Mouse (Mus musculus): ENCODE results near the gene Sept12. TPM values are rescaled to one million over a fixed set of nuclear protein-coding genes. Genes with fewer than 3 reads are reported as not detected.

The Sept12 gene
- polyA plus RNA-seq, 1 experiment from 2014 or later, result not detected

DNA sequence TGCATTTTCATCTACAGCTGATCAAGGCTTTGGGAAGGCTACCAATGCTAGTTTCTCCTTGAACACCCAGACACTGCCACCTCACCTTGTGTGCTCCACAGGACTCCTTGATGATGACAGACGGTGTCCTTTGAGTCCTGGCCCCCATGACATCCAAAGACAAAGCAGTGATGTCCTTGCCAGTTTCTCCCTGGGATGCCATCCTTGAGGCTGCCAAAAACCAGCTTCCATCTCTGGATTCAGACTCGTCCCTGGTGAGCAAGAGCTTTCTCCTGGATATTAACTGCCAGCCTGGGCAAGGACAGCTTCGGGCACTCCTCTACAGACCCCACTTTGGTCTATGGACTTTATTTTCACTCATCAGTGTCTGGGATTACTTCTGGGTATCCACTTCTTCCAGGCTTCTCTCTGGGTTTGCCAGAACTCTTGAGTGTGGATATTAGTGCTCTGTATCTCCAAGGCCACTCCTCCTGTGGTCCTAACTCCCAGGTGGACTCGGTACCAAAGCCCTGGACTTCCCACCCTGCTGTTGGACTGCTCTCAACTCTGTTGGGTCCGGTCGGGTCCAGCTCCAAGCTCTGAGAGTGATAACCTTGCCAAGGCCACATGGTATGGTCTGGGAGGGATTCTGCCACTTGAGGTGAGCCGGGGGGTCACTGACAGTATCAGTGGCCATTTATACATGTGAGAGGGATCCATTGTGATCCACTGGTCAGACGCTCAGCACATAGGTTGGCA is 32.1 kb downstream of the Sept12 start:
- H3K9ac ChIP-seq (ENCODE audit: low read length), result no peak overlapping the region
- no peak overlapping the region; the same call in 1 of the 2 replicates for H3K4me2 ChIP-seq (ENCODE audit: low read depth, low read length)
- peaks cover 12% of the 10 kb centered on the region for H3K4me1 ChIP-seq (replicated peaks; ENCODE audit: control insufficient read depth, insufficient read depth, low read length)
- no peaks in the 10 kb centered on the region for H3K36me3 ChIP-seq (ENCODE audit: control insufficient read depth, insufficient read depth, low read length)
- H3K4me3 ChIP-seq (ENCODE audit: low read length), result no peak overlapping the region
- no peaks in the 10 kb centered on the region for H3K27me3 ChIP-seq (ENCODE audit: control insufficient read depth, insufficient read depth, low read depth, low read length)
- H3K27ac ChIP-seq (ENCODE audit: low read length), result no peak overlapping the region
- no peaks in the 10 kb centered on the region for H3K9me3 ChIP-seq (ENCODE audit: control insufficient read depth, low read length)
- 81% methylated on average over 8 of the region's 8 CpGs for WGBS
- ATAC-seq (ENCODE audit: low read depth), result no peak

DNA sequence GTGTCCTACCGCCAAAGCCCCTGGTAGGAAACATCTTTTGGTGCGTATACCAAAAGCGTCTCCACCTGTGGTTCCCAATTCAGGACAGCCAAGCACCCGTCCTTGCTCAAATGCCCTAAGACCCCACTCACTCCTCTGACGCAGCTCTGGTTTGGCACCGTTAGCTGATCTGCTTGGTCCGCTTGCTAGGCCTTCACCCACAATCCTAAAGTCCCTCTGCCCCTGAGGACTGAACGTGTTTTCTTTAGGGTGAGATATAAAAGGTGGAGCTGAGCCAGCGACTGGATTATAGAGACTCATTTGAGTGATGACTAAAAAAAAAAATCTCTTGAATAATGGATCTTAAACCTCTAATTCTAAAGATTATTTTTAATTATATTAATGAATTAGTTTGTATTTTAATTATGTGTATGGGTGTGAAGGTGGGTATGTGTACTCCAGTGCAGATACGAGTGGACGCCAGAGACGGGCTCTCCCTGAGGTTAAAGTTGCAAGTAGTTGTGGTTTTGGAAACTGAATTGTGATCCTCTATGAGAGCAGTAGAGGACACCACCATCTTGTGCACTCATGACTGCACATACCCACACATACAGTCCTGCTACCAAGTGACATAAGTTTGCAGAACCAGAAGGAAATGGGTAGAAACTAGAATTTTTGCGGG is 32.8 kb downstream of the Sept12 start:
- Histone ChIP-seq H3K27me3 (ENCODE audit: control insufficient read depth, insufficient read depth, low read depth, low read length) (no peaks in the 10 kb centered on the region), H3K4me1 (replicated peaks; ENCODE audit: control insufficient read depth, insufficient read depth, low read length) (peaks cover 12% of the 10 kb centered on the region), H3K9me3 (ENCODE audit: control insufficient read depth, low read length) (no peaks in the 10 kb centered on the region), H3K9ac (ENCODE audit: low read length) (peak overlapping the region; percentile 84), H3K4me3 (ENCODE audit: low read length) (peak overlapping the region; percentile 91), H3K4me2 (ENCODE audit: low read depth, low read length) (peak overlapping the region; percentile 88), H3K36me3 (ENCODE audit: control insufficient read depth, insufficient read depth, low read length) (no peaks in the 10 kb centered on the region), H3K27ac (ENCODE audit: low read length) (peak overlapping the region; percentile 84)
- ATAC-seq (ENCODE audit: low read depth), result peak; percentile 15
- 22% methylated on average over 13 of the region's 13 CpGs for WGBS

- H3K9ac ChIP-seq (ENCODE audit: low read length), result peak within 1 kb of the TSS; percentile 84
- under 1% methylated on average over 66 of the region's 76 CpGs for WGBS
- ATAC-seq (ENCODE audit: low read depth), result peak; percentile 98
Observed at GRCm38 (mm10) chr16:4963797-4964709, 33.6 kb downstream of the Sept12 start, which contains the start of gene Anks3. Anks3 (minus strand) TSS chr16:4964205.

DNA sequence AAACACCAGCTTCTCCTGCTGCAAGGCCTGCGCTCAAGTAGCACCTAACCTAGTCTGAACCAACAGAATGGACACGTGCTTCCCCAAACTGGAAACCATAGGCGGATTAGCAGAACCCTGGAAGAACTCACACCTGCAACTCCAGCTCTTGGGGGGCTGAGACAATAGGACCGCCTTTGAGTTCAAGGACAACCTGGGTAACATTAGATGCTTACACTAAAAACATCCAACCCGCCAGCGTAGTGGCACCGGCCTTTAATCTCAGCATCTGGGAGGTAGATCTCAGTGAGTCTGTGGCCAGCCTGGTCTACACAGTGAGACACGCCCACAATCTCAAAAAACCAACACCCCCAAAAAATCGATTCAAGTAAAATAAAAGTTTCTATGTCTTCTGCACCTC is 34.3 kb downstream of the Sept12 start:
- WGBS, result 35% methylated on average over 9 of the region's 9 CpGs
- peak overlapping the region; percentile 84 for H3K9ac ChIP-seq (ENCODE audit: low read length)
- ATAC-seq (ENCODE audit: low read depth), result no peak
- H3K4me2 ChIP-seq (ENCODE audit: low read depth, low read length), result peak overlapping the region; percentile 88
- no peaks in the 10 kb centered on the region for H3K27me3 ChIP-seq (ENCODE audit: control insufficient read depth, insufficient read depth, low read depth, low read length)
- H3K27ac ChIP-seq (ENCODE audit: low read length), result no peak overlapping the region; the same call in 1 of the 2 replicates
- no peaks in the 10 kb centered on the region for H3K9me3 ChIP-seq (ENCODE audit: control insufficient read depth, low read length)
- H3K36me3 ChIP-seq (ENCODE audit: control insufficient read depth, insufficient read depth, low read length), result no peaks in the 10 kb centered on the region
- peaks cover 12% of the 10 kb centered on the region for H3K4me1 ChIP-seq (replicated peaks; ENCODE audit: control insufficient read depth, insufficient read depth, low read length)
- H3K4me3 ChIP-seq (ENCODE audit: low read length), result peak overlapping the region; percentile 91

More at GRCm38 (mm10) chr16:4963797-4964709, 33.6 kb downstream of the Sept12 start, which contains the start of gene Anks3:
- peak within 1 kb of the TSS; percentile 88 for H3K4me2 ChIP-seq (ENCODE audit: low read depth, low read length)
- H3K4me3 ChIP-seq (ENCODE audit: low read length), result peak within 1 kb of the TSS; percentile 91
- peak within 1 kb of the TSS; percentile 84 for H3K27ac ChIP-seq (ENCODE audit: low read length)
- no peaks in the 10 kb centered on the region for H3K9me3 ChIP-seq (ENCODE audit: control insufficient read depth, low read length)
- peaks cover 12% of the 10 kb centered on the region for H3K4me1 ChIP-seq (replicated peaks; ENCODE audit: control insufficient read depth, insufficient read depth, low read length)
- no peaks in the 10 kb centered on the region for H3K36me3 ChIP-seq (ENCODE audit: control insufficient read depth, insufficient read depth, low read length)
- H3K27me3 ChIP-seq (ENCODE audit: control insufficient read depth, insufficient read depth, low read depth, low read length), result no peaks in the 10 kb centered on the region

GRCm38 (mm10) chr16:4960260-4960659 is 37.4 kb downstream of the Sept12 start:
- Histone ChIP-seq H3K9ac (ENCODE audit: low read length) (no peak overlapping the region), H3K36me3 (ENCODE audit: control insufficient read depth, insufficient read depth, low read length) (peaks cover 5% of the 10 kb centered on the region; the same call in 1 of the 2 replicates), H3K4me3 (ENCODE audit: low read length) (no peak overlapping the region), H3K27ac (ENCODE audit: low read length) (no peak overlapping the region), H3K9me3 (ENCODE audit: control insufficient read depth, low read length) (no peaks in the 10 kb centered on the region), H3K27me3 (ENCODE audit: control insufficient read depth, insufficient read depth, low read depth, low read length) (no peaks in the 10 kb centered on the region), H3K4me2 (ENCODE audit: low read depth, low read length) (no peak overlapping the region), H3K4me1 (replicated peaks; ENCODE audit: control insufficient read depth, insufficient read depth, low read length) (peaks cover 11% of the 10 kb centered on the region)
- no peak for ATAC-seq (ENCODE audit: low read depth)
- 90% methylated on average over 8 of the region's 8 CpGs for WGBS

GRCm38 (mm10) chr16:4957446-4957845 is 40.2 kb downstream of the Sept12 start:
- Histone ChIP-seq H3K9me3 (ENCODE audit: control insufficient read depth, low read length) (no peaks in the 10 kb centered on the region), H3K4me3 (ENCODE audit: low read length) (no peak overlapping the region), H3K27ac (ENCODE audit: low read length) (no peak overlapping the region), H3K9ac (ENCODE audit: low read length) (no peak overlapping the region), H3K4me2 (ENCODE audit: low read depth, low read length) (no peak overlapping the region), H3K4me1 (replicated peaks; ENCODE audit: control insufficient read depth, insufficient read depth, low read length) (no peaks in the 10 kb centered on the region; the same call in 1 of the 2 replicates), H3K36me3 (ENCODE audit: control insufficient read depth, insufficient read depth, low read length) (peaks cover 21% of the 10 kb centered on the region), H3K27me3 (ENCODE audit: control insufficient read depth, insufficient read depth, low read depth, low read length) (no peaks in the 10 kb centered on the region)
- 93% methylated on average over 3 of the region's 3 CpGs for WGBS
- no peak for ATAC-seq (ENCODE audit: low read depth)

DNA sequence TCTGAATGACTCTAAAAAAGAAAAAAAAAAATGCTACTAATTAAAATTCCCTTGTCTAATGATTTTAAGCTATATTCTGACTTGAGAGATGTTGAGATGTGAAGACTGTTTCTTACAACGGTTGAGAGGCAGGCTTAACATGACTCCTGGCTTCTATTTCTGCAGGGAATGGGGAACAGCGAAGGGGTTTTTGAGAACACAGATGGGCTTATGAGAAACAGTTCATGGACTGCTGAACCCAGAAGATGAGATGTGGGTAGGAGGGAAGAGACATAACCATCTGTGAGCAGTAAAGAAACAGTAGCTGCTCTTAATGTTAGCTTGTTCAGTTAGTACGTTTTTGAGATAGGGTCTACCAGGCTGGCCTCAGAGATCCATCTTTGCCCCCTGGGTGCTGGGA is 41.0 kb downstream of the Sept12 start:
- Histone ChIP-seq H3K9ac (ENCODE audit: low read length) (no peak overlapping the region), H3K4me2 (ENCODE audit: low read depth, low read length) (no peak overlapping the region), H3K4me3 (ENCODE audit: low read length) (no peak overlapping the region), H3K27me3 (ENCODE audit: control insufficient read depth, insufficient read depth, low read depth, low read length) (no peaks in the 10 kb centered on the region), H3K36me3 (ENCODE audit: control insufficient read depth, insufficient read depth, low read length) (peaks cover 24% of the 10 kb centered on the region), H3K4me1 (replicated peaks; ENCODE audit: control insufficient read depth, insufficient read depth, low read length) (no peaks in the 10 kb centered on the region), H3K9me3 (ENCODE audit: control insufficient read depth, low read length) (no peaks in the 10 kb centered on the region), H3K27ac (ENCODE audit: low read length) (no peak overlapping the region)
- WGBS, result 88% methylated on average over 3 of the region's 3 CpGs
- no peak for ATAC-seq (ENCODE audit: low read depth)

DNA sequence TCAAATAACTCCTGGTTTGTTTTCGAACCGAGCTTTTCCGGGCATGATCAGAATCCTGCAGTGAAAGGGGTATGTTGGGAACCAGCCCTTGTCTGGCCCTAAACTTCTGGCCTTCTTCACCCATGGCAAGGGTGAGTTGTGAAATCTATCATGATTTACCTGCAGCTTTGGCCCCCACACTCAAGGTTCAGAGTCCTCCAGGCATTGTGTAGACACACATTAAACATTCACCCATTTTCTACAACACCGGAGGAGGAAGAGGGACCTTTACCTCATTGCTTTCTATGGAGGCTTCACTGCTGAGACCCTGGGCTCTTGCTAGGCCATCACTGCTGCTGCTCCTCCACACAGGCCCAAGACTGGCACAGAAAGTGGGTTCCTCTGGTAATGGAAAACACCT is 50.3 kb downstream of the Sept12 start:
- ATAC-seq (ENCODE audit: low read depth), result no peak
- H3K4me2 ChIP-seq (ENCODE audit: low read depth, low read length), result no peak overlapping the region
- no peaks in the 10 kb centered on the region for H3K27me3 ChIP-seq (ENCODE audit: control insufficient read depth, insufficient read depth, low read depth, low read length)
- no peak overlapping the region for H3K4me3 ChIP-seq (ENCODE audit: low read length)
- no peak overlapping the region for H3K27ac ChIP-seq (ENCODE audit: low read length)
- WGBS, result 88% methylated on average over 4 of the region's 4 CpGs
- H3K9me3 ChIP-seq (ENCODE audit: control insufficient read depth, low read length), result no peaks in the 10 kb centered on the region
- peaks cover 38% of the 10 kb centered on the region for H3K36me3 ChIP-seq (ENCODE audit: control insufficient read depth, insufficient read depth, low read length)
- no peak overlapping the region for H3K9ac ChIP-seq (ENCODE audit: low read length)
- no peaks in the 10 kb centered on the region for H3K4me1 ChIP-seq (replicated peaks; ENCODE audit: control insufficient read depth, insufficient read depth, low read length)

DNA sequence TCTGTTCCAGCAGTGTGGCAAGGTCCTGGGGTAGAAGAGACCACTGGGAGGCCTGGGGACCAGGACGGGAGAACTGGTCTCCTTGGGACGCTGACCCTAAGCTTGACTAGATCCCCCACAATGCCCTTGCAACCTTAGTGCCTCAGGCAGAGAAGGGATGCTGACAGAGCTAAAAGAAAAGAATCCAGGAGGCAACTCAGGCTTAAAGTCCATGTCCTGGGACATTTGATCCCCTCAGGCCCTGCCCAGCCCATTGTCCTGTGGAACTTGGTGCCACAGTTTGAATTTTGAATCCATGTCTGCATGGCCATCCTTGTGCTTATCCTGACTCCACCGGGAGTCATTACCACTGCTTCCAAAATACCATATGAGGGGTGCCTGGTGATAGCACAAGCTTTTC is 51.5 kb downstream of the Sept12 start:
- no peaks in the 10 kb centered on the region for H3K4me1 ChIP-seq (replicated peaks; ENCODE audit: control insufficient read depth, insufficient read depth, low read length)
- no peak for ATAC-seq (ENCODE audit: low read depth)
- no peak overlapping the region for H3K4me2 ChIP-seq (ENCODE audit: low read depth, low read length)
- 86% methylated on average over 3 of the region's 3 CpGs for WGBS
- H3K4me3 ChIP-seq (ENCODE audit: low read length), result no peak overlapping the region
- no peak overlapping the region for H3K27ac ChIP-seq (ENCODE audit: low read length)
- H3K9me3 ChIP-seq (ENCODE audit: control insufficient read depth, low read length), result no peaks in the 10 kb centered on the region
- no peak overlapping the region for H3K9ac ChIP-seq (ENCODE audit: low read length)
- H3K27me3 ChIP-seq (ENCODE audit: control insufficient read depth, insufficient read depth, low read depth, low read length), result no peaks in the 10 kb centered on the region
- H3K36me3 ChIP-seq (ENCODE audit: control insufficient read depth, insufficient read depth, low read length), result peaks cover 38% of the 10 kb centered on the region

Measured in lung, embryonic 16.5 days (tissue).